Mouse (Mus musculus) kidney, postnatal 25 days (tissue): Measurements from ENCODE around the gene Rac3.
"Not testable (repeated sequence)": the region's sequence is repeated elsewhere in the genome, so short reads cannot be mapped to it uniquely, and the experiment has no call there.

Experiments
- DNase-seq, 2 experiments: peaks; one replicate each; pipeline ENCODE4 v3.0.0; 2021; ENCODE audit warnings: mixed read lengths in 2 of 2

Gene Rac3

GRCm38 (mm10) chr11:120721124-120722066, at the start of gene Rac3:
Gene Rac3 (plus strand): TSS chr11:120721470.
- DNase-seq, result peak; percentile 68 to 77

DNA sequence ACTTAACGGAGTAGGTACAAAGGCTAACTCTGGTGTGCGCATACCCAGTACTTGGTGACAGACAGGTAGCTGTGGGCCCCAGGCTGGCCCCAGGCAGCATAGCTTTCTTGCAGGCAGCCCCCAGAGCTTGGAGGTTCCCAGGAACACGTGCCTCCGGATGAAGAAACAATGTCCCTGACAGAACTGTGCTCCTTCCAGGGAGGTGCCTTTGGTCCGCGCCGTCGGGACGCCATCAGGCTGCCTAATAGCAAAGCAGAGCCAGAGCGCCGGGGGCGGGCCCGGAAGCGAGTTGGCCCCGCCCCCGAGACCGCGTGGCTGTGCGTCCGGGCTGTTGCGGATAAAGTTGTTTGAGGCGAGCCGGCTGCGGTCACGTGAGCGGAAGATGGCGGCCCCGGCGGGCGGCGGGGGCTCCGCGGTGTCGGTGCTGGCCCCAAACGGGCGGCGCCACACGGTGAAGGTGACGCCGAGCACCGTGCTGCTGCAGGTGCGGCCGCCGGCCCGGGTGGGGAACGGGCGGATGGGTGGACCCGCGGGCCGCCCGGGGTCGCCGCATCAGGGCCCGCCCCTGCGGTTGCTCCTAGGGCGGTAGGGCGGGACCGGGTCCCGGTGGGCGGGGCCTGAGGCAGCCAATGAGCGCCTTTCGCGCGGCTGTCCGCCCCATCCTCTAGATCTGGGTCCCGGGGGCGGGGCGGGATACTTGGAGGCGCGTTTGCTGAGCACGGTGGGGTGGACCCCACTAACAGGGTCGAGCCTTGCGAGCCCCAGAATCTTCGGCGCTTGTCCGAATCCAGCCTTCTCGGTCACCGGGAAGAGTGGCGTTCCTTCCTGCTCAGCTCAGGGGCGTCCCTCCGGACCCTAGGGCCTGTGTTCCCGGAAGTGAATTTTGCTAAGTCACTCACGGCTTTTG, 48.3 kb upstream of the Rac3 start, which contains the start of gene Aspscr1:
Aspscr1 (plus strand) TSS at position 287 of the 907 bp plus-strand sequence.
- DNase-seq, result peak; percentile 98 to 99

GRCm38 (mm10) chr11:120673594-120674122, 47.6 kb upstream of the Rac3 start:
- peak in 1 of 2 experiments; percentile 31 for DNase-seq

GRCm38 (mm10) chr11:120675875-120676274, 45.4 kb upstream of the Rac3 start:
- DNase-seq, result not testable (repeated sequence)

- no peak for DNase-seq
Measured at GRCm38 (mm10) chr11:120676951-120677350, 44.3 kb upstream of the Rac3 start.

DNA sequence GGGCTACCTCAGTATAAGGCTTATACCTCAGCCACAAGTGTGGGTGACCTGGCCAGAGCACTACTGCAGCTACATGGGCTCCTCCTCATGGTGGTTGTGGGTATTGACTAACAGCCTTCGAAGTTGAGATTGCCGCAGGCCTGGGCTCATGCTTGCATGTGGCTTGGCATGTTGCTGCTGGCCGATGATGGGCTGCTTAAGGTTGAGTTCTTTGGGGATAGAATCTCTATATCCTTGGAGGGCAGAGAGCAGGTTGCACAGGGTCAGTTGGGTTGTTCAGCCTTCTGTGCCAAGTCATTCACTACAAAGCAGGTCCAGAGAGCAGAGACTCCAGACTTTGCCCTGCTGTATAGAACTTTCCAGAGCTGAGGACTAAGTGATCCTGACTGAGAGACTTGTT, 41.4 kb upstream of the Rac3 start:
- DNase-seq, result peak; percentile 67 to 88

GRCm38 (mm10) chr11:120682683-120683082, 38.6 kb upstream of the Rac3 start:
- no peak for DNase-seq

DNA sequence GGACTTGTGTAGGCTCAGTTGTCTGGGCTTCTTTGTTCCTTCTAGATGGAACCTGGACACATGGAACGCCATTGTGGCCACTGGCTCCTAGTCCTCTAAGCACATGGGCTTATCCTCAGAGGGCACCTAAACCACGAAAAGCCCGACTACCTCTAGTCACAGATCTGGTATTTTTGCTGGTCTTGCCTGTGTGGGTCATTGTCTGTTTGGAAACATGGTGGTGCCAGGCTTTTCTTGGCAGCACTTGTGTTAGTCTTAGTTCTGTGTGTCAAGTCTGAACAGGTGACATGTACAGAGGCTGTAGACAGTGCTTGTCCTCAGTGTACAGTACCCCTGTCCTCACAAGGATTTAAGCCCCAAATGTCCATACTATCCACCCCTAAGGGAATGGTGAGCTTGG, 37.7 kb upstream of the Rac3 start:
- DNase-seq, result no peak

DNA sequence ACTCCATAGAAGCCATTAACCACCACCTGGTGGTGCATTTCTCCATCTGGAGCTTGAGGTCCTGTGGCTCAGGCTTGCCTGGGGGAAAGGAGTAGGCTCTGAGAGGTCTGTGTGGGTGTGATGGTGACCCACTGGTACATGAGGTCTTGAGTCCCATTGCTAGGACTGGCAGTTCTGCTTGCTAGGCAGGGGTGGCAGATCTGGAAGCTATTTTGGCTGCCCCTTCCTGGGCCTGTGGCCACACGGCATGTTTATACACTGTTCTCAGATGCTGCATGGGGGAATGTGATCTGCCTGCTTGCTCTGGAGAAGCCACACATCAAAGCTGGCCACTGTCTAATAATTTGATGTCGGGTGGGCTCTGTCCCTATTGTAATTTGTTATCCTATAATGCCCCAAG, 37.2 kb upstream of the Rac3 start:
- no peak for DNase-seq

DNA sequence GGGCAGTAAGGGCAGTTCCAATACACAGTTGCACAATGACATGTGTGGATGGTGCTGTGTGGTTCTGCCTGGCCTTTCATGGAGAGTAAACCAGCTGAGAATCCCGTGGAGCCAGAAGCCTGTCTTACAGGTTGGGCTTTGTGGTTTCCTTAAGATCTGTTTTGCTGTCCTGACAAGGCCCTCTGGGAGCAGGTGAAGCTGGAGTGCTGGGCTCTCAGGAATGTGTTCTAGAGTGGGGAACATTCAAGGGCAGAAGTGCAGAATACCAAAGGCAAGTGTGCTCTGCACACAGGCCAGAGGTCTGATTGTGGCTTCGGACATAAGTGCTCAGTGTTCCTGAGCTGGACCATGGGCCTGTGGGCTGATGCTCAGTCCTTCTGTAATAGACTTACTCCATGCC, 36.6 kb upstream of the Rac3 start:
- no peak for DNase-seq

DNA sequence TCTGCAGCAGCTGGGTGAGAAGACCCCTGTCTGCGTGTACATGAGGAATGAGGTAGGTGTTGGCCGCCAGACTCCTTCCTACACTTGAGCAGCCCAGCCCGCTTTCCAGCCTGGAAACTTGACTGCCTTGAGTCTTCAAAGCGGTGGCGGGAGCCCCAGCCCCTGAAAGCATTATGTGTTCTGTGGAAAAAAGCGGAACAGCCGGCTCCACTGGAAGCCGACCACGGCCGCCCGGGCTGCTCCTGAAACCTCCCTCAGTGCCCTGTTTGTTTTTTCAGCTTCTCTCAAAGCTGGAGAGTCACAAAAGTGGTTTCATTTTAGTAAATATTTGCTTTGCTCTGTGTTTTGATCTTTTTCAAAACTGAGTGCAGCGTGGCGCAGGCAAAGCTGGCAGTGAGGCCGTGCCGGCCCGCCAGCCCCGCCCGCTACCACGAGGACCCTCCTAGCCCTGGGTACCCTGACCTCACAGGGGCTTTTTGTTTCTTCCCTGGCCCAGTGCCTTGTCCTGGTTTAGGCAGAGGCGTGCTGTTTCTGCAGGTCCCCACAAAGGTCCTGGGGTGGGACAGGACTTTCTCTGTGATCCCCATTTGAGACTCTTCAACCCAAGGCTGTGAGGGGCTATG, 34.5 kb upstream of the Rac3 start:
- DNase-seq, result no peak

DNA sequence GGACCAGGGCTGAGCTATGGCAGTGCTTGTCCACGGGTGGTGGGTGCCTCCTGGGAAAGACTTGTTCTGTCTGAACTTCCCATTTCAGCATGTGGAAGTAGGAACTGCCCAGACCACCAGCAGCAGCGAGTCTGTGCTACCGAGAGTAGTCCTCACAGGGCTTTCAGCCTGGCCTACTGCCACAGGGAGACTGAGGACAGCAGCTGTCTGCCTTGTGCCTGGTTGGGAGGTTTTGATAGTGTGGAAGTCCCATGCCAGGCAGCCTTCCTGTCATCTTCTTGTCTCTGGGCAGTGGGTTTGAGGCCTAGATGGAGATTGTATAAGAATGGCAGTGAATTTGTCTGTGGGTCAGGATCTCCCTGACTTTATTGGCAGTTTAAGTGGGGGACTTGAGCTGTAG, 31.9 kb upstream of the Rac3 start:
- no peak for DNase-seq

DNA sequence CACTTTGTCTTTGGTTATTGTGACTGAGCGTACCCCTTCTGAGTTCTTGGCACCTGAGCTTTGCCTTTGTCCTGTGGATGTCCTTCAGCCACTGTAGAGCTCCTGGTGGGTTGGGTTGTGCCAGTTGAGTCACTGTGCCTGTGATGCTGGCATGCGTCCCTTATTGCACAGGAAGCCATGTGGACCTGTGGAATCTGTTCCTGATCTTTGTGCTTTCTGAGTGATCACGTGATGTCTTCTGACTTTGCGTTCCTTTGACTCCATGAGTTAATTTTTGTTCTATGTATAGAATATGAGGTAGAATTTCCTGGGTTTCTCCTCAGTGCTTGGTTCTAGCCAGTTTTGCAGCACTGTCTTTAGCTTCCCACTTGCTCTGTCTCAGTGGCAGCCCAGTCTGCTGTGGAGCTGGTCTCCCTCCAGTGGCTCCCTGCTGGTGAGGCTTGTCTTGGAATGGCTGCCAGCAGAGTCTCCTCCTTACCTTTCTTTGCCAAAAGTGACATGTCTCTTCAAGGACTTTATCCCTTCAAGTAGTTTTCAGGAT, 28.7 kb upstream of the Rac3 start:
- peak; percentile 72 to 85 for DNase-seq

- DNase-seq, result peak; percentile 45 to 64
Measured at GRCm38 (mm10) chr11:120693461-120693860, 27.8 kb upstream of the Rac3 start.

GRCm38 (mm10) chr11:120695184-120695583, 26.1 kb upstream of the Rac3 start:
- DNase-seq, result no peak

DNA sequence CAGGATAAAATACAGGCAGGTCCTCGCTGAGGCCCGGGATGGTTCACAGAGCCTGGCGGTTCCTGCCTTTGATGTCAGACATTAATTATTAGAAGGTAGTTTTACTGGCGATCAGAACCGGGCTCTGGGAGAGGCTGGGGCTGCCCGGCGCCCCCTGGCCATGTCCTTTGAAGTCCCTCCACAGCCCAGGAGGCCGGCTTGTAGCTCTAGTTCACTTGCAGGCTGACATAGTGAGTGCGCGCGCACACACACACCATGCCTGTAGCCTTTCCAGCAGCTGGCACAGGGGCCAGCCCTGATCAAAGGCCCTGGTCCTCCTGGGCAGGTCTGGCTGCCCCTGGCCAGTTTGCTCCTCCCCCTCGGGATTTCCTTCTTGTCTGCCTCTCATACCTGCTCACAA, 25.6 kb upstream of the Rac3 start:
- peak; percentile 70 to 91 for DNase-seq

DNA sequence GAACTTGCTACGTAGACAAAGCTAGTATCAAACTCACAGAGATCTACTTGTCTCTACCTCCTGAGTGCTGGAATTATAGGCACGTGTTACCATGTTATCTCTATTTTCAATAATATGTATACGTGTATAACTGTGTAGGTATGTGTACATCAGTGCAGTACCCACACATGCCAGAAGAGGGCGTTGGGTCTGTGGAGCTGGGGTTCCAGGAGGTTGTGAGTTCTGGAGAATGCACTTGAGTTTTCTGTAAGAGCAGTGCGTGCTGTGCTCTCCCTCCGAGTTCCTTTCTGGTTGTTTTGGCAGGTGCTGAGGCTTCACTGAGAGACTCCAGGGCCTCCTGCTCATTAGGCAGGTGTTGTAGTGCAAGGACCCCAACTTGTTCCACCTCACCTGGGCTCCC, 24.7 kb upstream of the Rac3 start:
- DNase-seq, result no peak

DNA sequence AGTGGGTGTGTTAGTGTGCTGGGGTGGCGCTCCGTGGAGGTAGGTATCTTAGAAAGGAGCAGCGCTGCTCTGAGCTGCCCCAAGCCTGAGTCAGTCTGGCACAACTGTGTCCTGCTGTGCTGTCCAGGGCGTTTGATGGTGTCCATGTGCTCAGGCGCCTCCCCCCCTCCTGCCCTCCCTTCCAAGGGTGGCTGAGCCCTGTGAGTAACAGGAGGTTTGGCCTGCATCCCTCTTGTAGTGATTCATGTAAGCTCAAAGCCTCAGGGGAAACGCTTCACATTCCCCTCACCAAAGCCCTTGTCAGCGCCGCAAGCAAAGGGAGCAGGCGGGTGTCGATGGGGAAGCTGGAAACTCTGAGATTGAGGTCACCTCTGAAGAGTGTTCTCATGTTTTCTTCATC, 23.5 kb upstream of the Rac3 start:
- DNase-seq, result no peak

DNA sequence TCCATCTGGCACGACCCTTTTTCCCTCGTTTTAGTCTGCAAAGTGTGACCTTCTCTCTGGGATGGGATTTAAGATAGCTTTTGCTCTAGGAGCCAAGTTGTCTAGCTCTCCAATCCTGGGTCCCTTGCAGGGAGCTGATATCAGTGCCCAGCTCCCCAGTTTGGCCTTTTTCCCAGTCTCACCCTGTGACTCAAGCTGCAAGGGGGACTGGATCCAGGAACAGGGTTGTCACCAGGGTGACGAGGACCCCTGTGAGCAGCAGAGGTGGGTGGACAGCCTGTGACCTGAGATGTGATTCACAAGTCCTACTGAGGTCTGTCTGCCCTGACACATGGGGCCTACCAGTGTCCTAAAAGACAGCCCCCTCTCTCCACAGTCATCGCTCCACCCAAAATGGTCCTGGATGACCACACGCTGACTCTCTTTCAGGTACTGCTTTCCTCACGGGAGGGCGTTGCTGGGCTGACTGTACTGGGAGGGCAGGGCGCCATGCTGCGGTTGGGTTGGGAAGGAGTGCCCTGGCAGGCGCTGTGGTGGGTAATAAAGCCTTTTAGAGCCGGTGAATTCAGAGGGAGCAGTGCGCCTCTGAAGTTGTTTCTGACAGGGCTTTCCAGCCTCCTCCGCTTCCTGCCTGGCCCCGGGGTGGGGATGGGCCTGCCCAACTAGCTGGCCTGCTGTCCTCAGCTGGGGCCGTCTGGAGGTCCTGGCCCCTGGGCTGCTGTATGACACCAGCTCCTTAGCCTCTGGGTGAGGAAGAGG, 17.4 kb upstream of the Rac3 start:
- no peak for DNase-seq

DNA sequence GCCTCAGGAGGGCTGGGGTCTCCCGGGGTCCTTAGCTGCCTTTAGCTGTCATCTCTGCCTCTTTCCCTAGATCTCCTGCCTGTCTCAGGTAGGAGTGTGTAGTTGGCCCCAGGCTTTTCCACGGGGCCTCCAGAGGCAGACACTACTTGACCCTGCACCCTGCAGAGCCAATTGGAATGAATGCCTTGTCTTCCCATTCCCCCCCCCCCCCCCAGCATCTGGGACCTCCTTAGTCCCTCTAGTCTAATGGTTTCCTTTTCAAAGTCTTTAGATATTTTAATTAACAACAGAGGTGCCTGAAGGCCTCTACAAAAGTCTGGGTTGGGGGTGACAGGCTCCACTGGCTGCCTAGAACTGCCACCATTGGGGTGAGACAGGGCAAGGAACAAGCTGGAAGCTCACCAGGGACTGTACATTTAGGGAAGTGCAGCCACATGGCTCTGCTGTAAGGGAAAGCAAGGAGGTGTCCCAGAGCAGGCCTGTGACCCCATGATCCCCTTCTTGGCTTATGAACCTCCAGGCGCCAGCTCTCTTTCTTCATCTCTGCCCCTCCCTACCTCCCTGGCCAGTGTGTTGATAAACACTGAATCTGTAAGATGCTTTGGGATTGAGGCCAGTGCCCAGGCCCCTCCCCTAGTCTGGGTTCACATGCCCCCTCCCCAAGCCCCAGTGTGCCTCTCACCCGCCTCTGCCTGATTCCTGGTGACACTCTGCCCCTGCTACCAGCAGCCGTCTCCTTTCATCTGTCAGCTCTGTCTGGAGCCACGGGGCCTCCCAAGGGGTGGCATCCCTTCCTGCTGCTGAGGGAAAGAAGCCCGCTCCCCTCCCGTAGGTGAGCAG, 16.6 kb upstream of the Rac3 start:
- no peak for DNase-seq

DNA sequence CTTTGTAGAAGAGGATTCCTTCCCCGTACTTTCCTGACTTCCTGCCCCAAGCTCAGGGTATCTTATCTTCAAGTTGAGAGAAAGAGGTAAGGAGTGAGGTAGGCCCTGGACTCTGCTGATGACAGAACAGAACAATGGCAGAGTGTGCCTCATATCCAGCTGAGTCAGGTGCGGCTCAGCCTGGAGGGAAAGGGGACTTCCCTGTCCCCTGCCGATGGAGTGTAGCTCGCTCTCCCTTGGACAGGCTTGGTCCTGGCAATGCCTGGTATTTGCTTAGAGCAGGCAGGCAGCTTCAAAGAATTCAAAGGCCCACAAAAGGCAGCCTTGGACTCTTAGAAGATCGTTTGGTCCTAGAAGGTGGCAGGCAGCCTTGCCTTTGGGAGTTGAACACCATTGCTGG, 15.2 kb upstream of the Rac3 start:
- DNase-seq, result no peak
